Mouse (Mus musculus) limb, embryonic 11.5 days (tissue): ENCODE measurements around the gene Dpf3. TPM values are rescaled to one million over a fixed set of nuclear protein-coding genes. Genes with fewer than 3 reads are reported as not detected.

Experiments
- ATAC-seq: fragments of 200-750 bp; cut with Nextera tagmentation; 2 replicates; pipeline ENCODE4 v1.8.0; 2017; ENCODE audit warnings: low read depth; ENCODE audit not compliant: insufficient number of reproducible peaks, low FRiP score, low TSS enrichment
- DNase-seq: peaks from one replicate; pipeline ENCODE4 v3.0.0-alpha.2; 2015; ENCODE audit warnings: low spot score
- H3K27ac ChIP-seq: fragments of 300-500 bp; sonication (generic); replicated peaks from 2 replicates; pipeline ENCODE4 v1.5.1; 2014; ENCODE audit warnings: low read depth, mild to moderate bottlenecking, low read length
- H3K27me3 ChIP-seq: fragments of 300-500 bp; sonication (generic); 2 replicates; pipeline ENCODE4 v1.6.1; 2014; ENCODE audit warnings: mild to moderate bottlenecking, low read length, mixed read lengths; ENCODE audit not compliant: control insufficient read depth, insufficient read depth
- H3K36me3 ChIP-seq: fragments of 300-500 bp; sonication (generic); 2 replicates; pipeline ENCODE4 v1.6.1; 2014; ENCODE audit warnings: mild to moderate bottlenecking, low read length, moderate library complexity, mixed read lengths; ENCODE audit not compliant: control insufficient read depth, insufficient read depth
- H3K4me1 ChIP-seq: fragments of 300-500 bp; sonication (generic); 2 replicates; pipeline ENCODE4 v1.6.1; 2014; ENCODE audit warnings: low read length, mixed read lengths; ENCODE audit not compliant: control insufficient read depth, insufficient read depth
- H3K4me2 ChIP-seq: fragments of 300-500 bp; sonication (generic); 2 replicates; pipeline ENCODE4 v1.6.1; 2014; ENCODE audit warnings: low read depth, mild to moderate bottlenecking, moderate library complexity; ENCODE audit not compliant: severe bottlenecking
- H3K4me3 ChIP-seq: fragments of 300-500 bp; sonication (generic); 2 replicates; pipeline ENCODE4 v1.5.1; 2014; ENCODE audit warnings: low read depth, low read length
- H3K9ac ChIP-seq: fragments of 300-500 bp; sonication (generic); 2 replicates; pipeline ENCODE4 v1.6.1; 2014; ENCODE audit warnings: mild to moderate bottlenecking, low read length
- H3K9me3 ChIP-seq: fragments of 300-500 bp; sonication (generic); 2 replicates; pipeline ENCODE4 v1.6.1; 2016; ENCODE audit warnings: low read length; ENCODE audit not compliant: control insufficient read depth
- WGBS: fragments of 180-500 bp; shearing (Covaris S2); extraction: QIAGEN DNeasy Blood & Tissue Kit; methylation state at CpG from one replicate; pipeline ENCODE4 v1.1.7; 2014; 5-methylcytosine and 5-hydroxymethylcytosine counted together
- polyA plus RNA-seq: library from polyadenylated mRNA; unstranded; fragments of >200 nt; fragmentation: Nextera tagmentation; extraction: Ambion mirVana; gene quantifications from 2 replicates; pipeline ENCODE4 v1.2.1, GENCODE M21; 2014

Gene Dpf3
- polyA plus RNA-seq, 1 experiment from 2014 or later, result 3.6 TPM

GRCm38 (mm10) chr12:83380016-83380415 is 107.5 kb downstream of the Dpf3 start:
- H3K4me1 ChIP-seq, result no peaks in the 10 kb centered on the region
- WGBS, result 67% methylated on average over 3 of the region's 3 CpGs
- no peaks in the 10 kb centered on the region for H3K36me3 ChIP-seq
- H3K27ac ChIP-seq, result no peak overlapping the region
- DNase-seq (no peak), ATAC-seq (no peak)
- H3K4me2 ChIP-seq, result no peak overlapping the region
- H3K4me3 ChIP-seq, result no peak overlapping the region
- H3K27me3 ChIP-seq, result no peaks in the 10 kb centered on the region
- no peaks in the 10 kb centered on the region for H3K9me3 ChIP-seq
- no peak overlapping the region for H3K9ac ChIP-seq

GRCm38 (mm10) chr12:83375015-83375831 is 112.3 kb downstream of the Dpf3 start:
- DNase-seq (no peak), ATAC-seq (no peak)
- no peaks in the 10 kb centered on the region for H3K27me3 ChIP-seq
- no peak overlapping the region for H3K9ac ChIP-seq
- WGBS, result 80% methylated on average over 12 of the region's 12 CpGs
- H3K4me2 ChIP-seq, result no peak overlapping the region
- H3K4me3 ChIP-seq, result no peak overlapping the region
- no peak overlapping the region for H3K27ac ChIP-seq
- H3K36me3 ChIP-seq, result no peaks in the 10 kb centered on the region
- 0 out of 2 replicates have a peak, but pooled peaks cover 2% of the 10 kb centered on the region for H3K4me1 ChIP-seq
- H3K9me3 ChIP-seq, result no peaks in the 10 kb centered on the region

GRCm38 (mm10) chr12:83373081-83373480 is 114.4 kb downstream of the Dpf3 start:
- Histone ChIP-seq H3K36me3 (no peaks in the 10 kb centered on the region), H3K4me2 (no peak overlapping the region), H3K27me3 (no peaks in the 10 kb centered on the region), H3K9ac (no peak overlapping the region), H3K9me3 (no peaks in the 10 kb centered on the region), H3K4me1 (0 out of 2 replicates have a peak, but pooled peaks cover 2% of the 10 kb centered on the region), H3K4me3 (no peak overlapping the region), H3K27ac (no peak overlapping the region)
- DNase-seq (no peak), ATAC-seq (no peak)
- WGBS, result 42% methylated on average over 7 of the region's 7 CpGs

GRCm38 (mm10) chr12:83372290-83372689 is 115.2 kb downstream of the Dpf3 start:
- no peak overlapping the region for H3K4me2 ChIP-seq
- no peak overlapping the region for H3K27ac ChIP-seq
- no peaks in the 10 kb centered on the region for H3K9me3 ChIP-seq
- no peak for DNase-seq
- 89% methylated on average over 7 of the region's 7 CpGs for WGBS
- no peak for ATAC-seq
- H3K27me3 ChIP-seq, result no peaks in the 10 kb centered on the region
- H3K4me1 ChIP-seq, result 0 out of 2 replicates have a peak, but pooled peaks cover 2% of the 10 kb centered on the region
- H3K9ac ChIP-seq, result no peak overlapping the region
- no peak overlapping the region for H3K4me3 ChIP-seq
- no peaks in the 10 kb centered on the region for H3K36me3 ChIP-seq

- no peak overlapping the region for H3K4me3 ChIP-seq
- no peaks in the 10 kb centered on the region for H3K9me3 ChIP-seq
- no peak overlapping the region for H3K27ac ChIP-seq
- ATAC-seq, result no peak
- no peak overlapping the region for H3K9ac ChIP-seq
- H3K27me3 ChIP-seq, result no peaks in the 10 kb centered on the region
- H3K4me2 ChIP-seq, result no peak overlapping the region
- no peak for DNase-seq
- H3K4me1 ChIP-seq, result 0 out of 2 replicates have a peak, but pooled peaks cover 2% of the 10 kb centered on the region
- 91% methylated on average over 11 of the region's 11 CpGs for WGBS
- H3K36me3 ChIP-seq, result no peaks in the 10 kb centered on the region
Observed at GRCm38 (mm10) chr12:83370221-83370620, 117.3 kb downstream of the Dpf3 start.

GRCm38 (mm10) chr12:83369416-83369815 is 118.1 kb downstream of the Dpf3 start:
- Histone ChIP-seq H3K27me3 (no peaks in the 10 kb centered on the region), H3K4me1 (0 out of 2 replicates have a peak, but pooled peaks cover 2% of the 10 kb centered on the region), H3K9ac (no peak overlapping the region), H3K4me3 (no peak overlapping the region), H3K36me3 (no peaks in the 10 kb centered on the region), H3K4me2 (no peak overlapping the region), H3K27ac (no peak overlapping the region), H3K9me3 (no peaks in the 10 kb centered on the region)
- ATAC-seq (no peak), DNase-seq (no peak)
- WGBS, result 90% methylated on average over 5 of the region's 5 CpGs

- Histone ChIP-seq H3K4me1 (no peaks in the 10 kb centered on the region), H3K27me3 (no peaks in the 10 kb centered on the region), H3K4me2 (no peak overlapping the region), H3K4me3 (no peak overlapping the region), H3K27ac (no peak overlapping the region), H3K9me3 (no peaks in the 10 kb centered on the region), H3K9ac (no peak overlapping the region), H3K36me3 (no peaks in the 10 kb centered on the region)
- ATAC-seq (no peak), DNase-seq (no peak)
- WGBS, result 97% methylated on average over 1 of the region's 1 CpGs
Observed at GRCm38 (mm10) chr12:83367486-83367885, 120.0 kb downstream of the Dpf3 start.

- no peak for DNase-seq
- no peaks in the 10 kb centered on the region for H3K4me1 ChIP-seq
- H3K9ac ChIP-seq, result no peak overlapping the region
- no peak overlapping the region for H3K4me2 ChIP-seq
- H3K4me3 ChIP-seq, result no peak overlapping the region
- no peaks in the 10 kb centered on the region for H3K27me3 ChIP-seq
- ATAC-seq, result no peak
- no peaks in the 10 kb centered on the region for H3K36me3 ChIP-seq
- WGBS, result 65% methylated on average over 3 of the region's 3 CpGs
- no peaks in the 10 kb centered on the region for H3K9me3 ChIP-seq
- no peak overlapping the region for H3K27ac ChIP-seq
Observed at GRCm38 (mm10) chr12:83364771-83365170, 122.7 kb downstream of the Dpf3 start.
